Mouse (Mus musculus): ENCODE measurements at regions not wholly inside any gene's neighbourhood (a gene's known extent, or its start where the extent isn't known, plus 50 kb on each side); places are given as distances from the start of the nearest gene placed in this dataset.

- Histone ChIP-seq H3K27ac (replicated peaks) (no peak overlapping the region), H3K36me3 (ENCODE audit: control insufficient read depth, insufficient read depth, low read length) (no peaks in the 10 kb centered on the region), H3K9ac (ENCODE audit: low read length) (no peak overlapping the region), H3K27me3 (ENCODE audit: control insufficient read depth, insufficient read depth, low read length) (no peaks in the 10 kb centered on the region), H3K4me3 (ENCODE audit: low read depth, low read length) (no peak overlapping the region), H3K4me2 (replicated peaks; ENCODE audit: low read depth) (no peak overlapping the region), H3K9me3 (ENCODE audit: control insufficient read depth, low read length) (no peaks in the 10 kb centered on the region), H3K4me1 (replicated peaks; ENCODE audit: control insufficient read depth, insufficient read depth) (no peaks in the 10 kb centered on the region)
- DNase-seq (ENCODE audit: low spot score), result no peak
- ATAC-seq (ENCODE audit: low FRiP score, low TSS enrichment), result no peak
- no peak for TF ChIP-seq CTCF (IDR thresholded peaks at IDR 0.05; ENCODE audit: low read depth)
- TF ChIP-seq EP300 (optimal IDR thresholded peaks at IDR 0.05), result no peak
Measured at GRCm38 (mm10) chr12:27470346-27470745, 128.0 kb upstream of the Sox11 start.

- Histone ChIP-seq H3K9me3 (ENCODE audit: control insufficient read depth, low read length) (no peaks in the 10 kb centered on the region), H3K36me3 (ENCODE audit: control insufficient read depth, insufficient read depth, low read length) (no peaks in the 10 kb centered on the region), H3K27me3 (ENCODE audit: control insufficient read depth, insufficient read depth, low read length) (no peaks in the 10 kb centered on the region), H3K4me1 (replicated peaks; ENCODE audit: control insufficient read depth, insufficient read depth) (no peaks in the 10 kb centered on the region), H3K4me3 (ENCODE audit: low read depth, low read length) (no peak overlapping the region), H3K27ac (replicated peaks) (no peak overlapping the region), H3K9ac (ENCODE audit: low read length) (no peak overlapping the region), H3K4me2 (replicated peaks; ENCODE audit: low read depth) (no peak overlapping the region)
- DNase-seq (ENCODE audit: low spot score) (no peak), ATAC-seq (ENCODE audit: low FRiP score, low TSS enrichment) (no peak)
- TF ChIP-seq EP300 (optimal IDR thresholded peaks at IDR 0.05), result no peak
- no peak for TF ChIP-seq CTCF (IDR thresholded peaks at IDR 0.05; ENCODE audit: low read depth)
- WGBS, result 63% methylated on average over 1 of the region's 1 CpGs
Measured at GRCm38 (mm10) chr12:27468782-27469181, 126.4 kb upstream of the Sox11 start.

GRCm38 (mm10) chr12:27468141-27468540 lies 125.8 kb upstream of the Sox11 start:
- 59% methylated on average over 3 of the region's 3 CpGs for WGBS
- Histone ChIP-seq H3K4me3 (ENCODE audit: low read depth, low read length) (no peak overlapping the region), H3K9ac (ENCODE audit: low read length) (no peak overlapping the region), H3K27ac (replicated peaks) (no peak overlapping the region), H3K4me1 (replicated peaks; ENCODE audit: control insufficient read depth, insufficient read depth) (no peaks in the 10 kb centered on the region), H3K4me2 (replicated peaks; ENCODE audit: low read depth) (no peak overlapping the region), H3K36me3 (ENCODE audit: control insufficient read depth, insufficient read depth, low read length) (no peaks in the 10 kb centered on the region), H3K9me3 (ENCODE audit: control insufficient read depth, low read length) (no peaks in the 10 kb centered on the region), H3K27me3 (ENCODE audit: control insufficient read depth, insufficient read depth, low read length) (no peaks in the 10 kb centered on the region)
- TF ChIP-seq CTCF (IDR thresholded peaks at IDR 0.05; ENCODE audit: low read depth) (no peak), EP300 (optimal IDR thresholded peaks at IDR 0.05) (no peak)
- no peak for ATAC-seq (ENCODE audit: low FRiP score, low TSS enrichment)
- no peak for DNase-seq (ENCODE audit: low spot score)

- Histone ChIP-seq H3K9ac (ENCODE audit: low read length) (no peak overlapping the region), H3K4me2 (replicated peaks; ENCODE audit: low read depth) (no peak overlapping the region), H3K4me3 (ENCODE audit: low read depth, low read length) (no peak overlapping the region), H3K9me3 (ENCODE audit: control insufficient read depth, low read length) (no peaks in the 10 kb centered on the region), H3K27me3 (ENCODE audit: control insufficient read depth, insufficient read depth, low read length) (no peaks in the 10 kb centered on the region), H3K36me3 (ENCODE audit: control insufficient read depth, insufficient read depth, low read length) (no peaks in the 10 kb centered on the region), H3K27ac (replicated peaks) (no peak overlapping the region), H3K4me1 (replicated peaks; ENCODE audit: control insufficient read depth, insufficient read depth) (no peaks in the 10 kb centered on the region)
- no peak for DNase-seq (ENCODE audit: low spot score)
- ATAC-seq (ENCODE audit: low FRiP score, low TSS enrichment), result no peak
- 36% methylated on average over 3 of the region's 3 CpGs for WGBS
- no peak for TF ChIP-seq CTCF (IDR thresholded peaks at IDR 0.05; ENCODE audit: low read depth)
Measured at GRCm38 (mm10) chr12:27465499-27466150, 123.3 kb upstream of the Sox11 start.

DNA sequence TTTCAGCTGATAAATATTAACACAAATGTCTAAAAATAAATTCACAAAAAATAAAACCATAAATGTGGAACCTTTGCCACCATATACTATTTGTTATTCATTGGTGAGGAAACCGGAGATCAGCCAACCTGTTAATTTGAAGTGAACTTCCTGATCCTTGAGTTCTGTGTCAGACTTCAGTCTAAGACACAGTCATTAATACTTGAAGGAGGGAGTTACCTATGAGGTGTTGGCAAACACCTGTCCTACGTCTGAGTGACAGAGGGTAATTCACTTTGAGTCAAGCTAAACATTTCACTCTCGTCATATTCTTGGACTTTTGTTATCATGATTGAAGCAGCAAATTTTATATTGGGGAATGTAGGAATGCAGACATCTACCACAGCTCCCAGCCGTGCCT lies 116.3 kb upstream of the Sox11 start:
- 47% methylated on average over 4 of the region's 4 CpGs for WGBS
- Histone ChIP-seq H3K4me3 (ENCODE audit: low read depth, low read length) (no peak overlapping the region), H3K27me3 (ENCODE audit: control insufficient read depth, insufficient read depth, low read length) (no peaks in the 10 kb centered on the region), H3K9me3 (ENCODE audit: control insufficient read depth, low read length) (no peaks in the 10 kb centered on the region), H3K27ac (replicated peaks) (no peak overlapping the region), H3K4me1 (replicated peaks; ENCODE audit: control insufficient read depth, insufficient read depth) (no peaks in the 10 kb centered on the region), H3K9ac (ENCODE audit: low read length) (no peak overlapping the region), H3K4me2 (replicated peaks; ENCODE audit: low read depth) (no peak overlapping the region), H3K36me3 (ENCODE audit: control insufficient read depth, insufficient read depth, low read length) (no peaks in the 10 kb centered on the region)
- TF ChIP-seq EP300 (optimal IDR thresholded peaks at IDR 0.05) (no peak), CTCF (IDR thresholded peaks at IDR 0.05; ENCODE audit: low read depth) (no peak)
- ATAC-seq (ENCODE audit: low FRiP score, low TSS enrichment), result peak; percentile 69
- no peak for DNase-seq (ENCODE audit: low spot score)

GRCm38 (mm10) chr12:27437661-27438345 lies 95.4 kb upstream of the Sox11 start:
- Histone ChIP-seq H3K27me3 (ENCODE audit: control insufficient read depth, insufficient read depth, low read length) (no peaks in the 10 kb centered on the region), H3K9ac (ENCODE audit: low read length) (no peak overlapping the region), H3K27ac (replicated peaks) (no peak overlapping the region), H3K9me3 (ENCODE audit: control insufficient read depth, low read length) (no peaks in the 10 kb centered on the region), H3K4me3 (ENCODE audit: low read depth, low read length) (no peak overlapping the region), H3K36me3 (ENCODE audit: control insufficient read depth, insufficient read depth, low read length) (no peaks in the 10 kb centered on the region), H3K4me2 (replicated peaks; ENCODE audit: low read depth) (no peak overlapping the region), H3K4me1 (replicated peaks; ENCODE audit: control insufficient read depth, insufficient read depth) (no peaks in the 10 kb centered on the region)
- TF ChIP-seq EP300 (optimal IDR thresholded peaks at IDR 0.05), result no peak
- TF ChIP-seq CTCF (IDR thresholded peaks at IDR 0.05; ENCODE audit: low read depth), result no peak
- WGBS, result 66% methylated on average over 6 of the region's 6 CpGs
- ATAC-seq (ENCODE audit: low FRiP score, low TSS enrichment) (no peak), DNase-seq (ENCODE audit: low spot score) (no peak)

Measured in stomach, postnatal 0 days (tissue).